Comparison of ENCODE assay signal across 25 mouse cellular contexts in genomic region chr10:92625781-92626180, GRCm38 (mm10).
DNase-seq lines count a peak whose midpoint lies in the region; ATAC-seq lines count a peak whose summit lies in the region.
"Had no signal": no experiment of that assay in that cellular context is flagged by ENCODE, and none has a peak within 500 bp of the region (broad histone marks: within the 10 kb centered on the region; RNA-seq: fewer than 3 reads in every experiment).

No protein-coding gene starts in this region.

- peak; percentile 89 for ATAC-seq in frontal cortex, adult (ENCODE audit: low TSS enrichment)
- no peak for ATAC-seq in monocyte, adult 5-6 weeks (replicated peaks; ENCODE audit: insufficient number of reproducible peaks, low FRiP score, low TSS enrichment, poor library complexity, severe bottlenecking)
- ATAC-seq: activated CD4-positive, CD25-positive, alpha-beta regulatory T cell, adult 4 months; inflammation-experienced regulatory T-cells, adult 6 months; lung, postnatal 0 days had no signal

- DNase-seq in cerebellum, postnatal 10 days, result peak; percentile 38 to 62
- no peak for DNase-seq in cerebellum, postnatal 36 days
- DNase-seq in frontal cortex, postnatal 25 days (ENCODE audit: low spot score in 2 of 2), result no peak
- DNase-seq in right cerebral cortex, adult 18-20 months, result peak; percentile 25
- no peak for DNase-seq in right cerebral cortex, postnatal 14 days
- DNase-seq in telencephalon, adult 2 months (ENCODE audit: low read depth, low spot score), result peak; percentile 54
- DNase-seq: adrenal gland, adult 2 months; adrenal gland, postnatal 36 days; cerebellum, adult 9-10 months; gastrocnemius, postnatal 25 days; heart, adult 18-20 months; heart, postnatal 4 days; kidney, adult 11 months; kidney, postnatal 14 days; liver, embryonic 13.5 days; lung, adult 18-20 months; lung, postnatal 4 days; retina, postnatal 1 day; thymus, adult 2 months; thymus, postnatal 36 days had no signal

Comparison
In these comparisons a context has a peak if more than half of its experiments do, and no peak if none do; other contexts are left out.
1. DNase-seq: peak in cerebellum, postnatal 10 days (2 of 2), right cerebral cortex, adult 18-20 months (single experiment) and telencephalon, adult 2 months (single experiment); none in cerebellum, postnatal 36 days (0 of 2), frontal cortex, postnatal 25 days (0 of 2) and right cerebral cortex, postnatal 14 days (single experiment).